Mouse (Mus musculus): ENCODE data around the gene Olfr1369-ps1. TPM values are rescaled to one million over a fixed set of nuclear protein-coding genes. Genes with fewer than 3 reads are reported as not detected.

The Olfr1369-ps1 gene
- total and polyA plus RNA-seq, 3 experiments: 0.23 TPM; not detected in 2

DNA sequence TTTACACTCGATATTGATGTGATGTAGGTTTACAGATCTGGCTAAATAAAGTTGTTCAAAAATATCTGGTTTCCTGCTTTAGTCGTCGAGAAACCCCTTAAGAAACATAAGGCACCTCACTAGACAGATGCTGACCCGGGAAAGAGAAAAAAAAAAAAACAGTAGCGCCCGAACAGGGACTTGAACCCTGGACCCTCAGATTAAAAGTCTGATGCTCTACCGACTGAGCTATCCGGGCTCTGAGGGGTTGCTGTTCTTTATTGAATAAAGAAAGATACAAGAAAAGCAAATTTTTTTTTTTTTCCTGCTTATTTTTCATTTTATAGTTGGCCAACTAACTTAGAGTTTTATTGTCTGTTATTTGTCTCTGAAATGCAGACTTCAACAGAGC, 56.6 kb downstream of the Olfr1369-ps1 start:
- Histone ChIP-seq H3K9me3 (replicated peaks) (no peaks in the 10 kb centered on the region), H3K4me3 (ENCODE audit: low read depth, low read length) (peak overlapping the region; percentile 70), H3K27me3 (ENCODE audit: insufficient read depth, low read length) (peaks cover 4% of the 10 kb centered on the region), H3K36me3 (replicated peaks) (no peaks in the 10 kb centered on the region), H3K4me1 (ENCODE audit: insufficient read depth, low read depth, low read length) (peaks cover 45% of the 10 kb centered on the region)
- ATAC-seq (ENCODE audit: extremely low read depth, insufficient number of reproducible peaks, low FRiP score, poor library complexity, severe bottlenecking) (no peak), DNase-seq (ENCODE audit: low spot score) (no peak)
- TF ChIP-seq GATA1 (IDR thresholded peaks at IDR 0.05; ENCODE audit: borderline replicate concordance, low read length) (no peak), GATA2 (IDR thresholded peaks at IDR 0.05; ENCODE audit: borderline replicate concordance, low read depth, low read length) (no peak), TAL1 (conservative IDR thresholded peaks at IDR 0.05; ENCODE audit: low read depth, low read length) (no peak), POLR2AphosphoS5 (IDR thresholded peaks at IDR 0.05; ENCODE audit: insufficient replicate concordance, low read depth, low read length) (no peak), CTCF (IDR thresholded peaks at IDR 0.05; ENCODE audit: low read depth, low read length) (no peak)

DNA sequence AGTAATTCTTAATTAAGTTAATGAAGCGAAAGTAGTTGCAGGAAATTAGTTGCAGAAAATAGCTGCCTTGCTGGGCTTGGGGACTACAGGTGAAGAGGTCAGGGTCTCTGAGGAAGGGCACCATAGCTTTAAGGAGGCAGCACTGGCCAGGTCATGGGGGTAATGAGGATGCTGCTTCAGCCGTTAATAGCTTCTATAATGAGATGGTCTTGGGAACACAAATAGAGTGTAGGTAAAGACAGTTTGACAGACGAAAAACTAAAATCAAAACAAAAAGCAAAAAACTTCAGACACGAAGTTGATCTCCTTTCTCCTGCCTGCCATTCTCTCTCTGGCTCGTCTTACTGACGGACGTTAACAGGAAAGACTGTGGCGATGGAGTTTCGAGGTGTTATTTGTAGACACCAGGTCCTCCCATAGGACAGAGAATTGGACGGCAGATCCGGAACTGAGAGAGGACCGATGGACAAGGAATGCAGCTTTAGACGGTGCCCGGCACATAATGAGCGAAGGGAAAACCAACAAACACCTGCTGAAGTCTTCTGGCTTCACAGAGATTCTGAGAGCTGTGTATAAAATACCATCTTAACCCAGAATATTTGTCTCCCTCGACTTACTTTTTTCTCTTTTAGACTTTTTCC, 57.2 kb downstream of the Olfr1369-ps1 start:
- H3K9me3 ChIP-seq (replicated peaks): no peaks in the 10 kb centered on the region
- H3K4me1 ChIP-seq (ENCODE audit: insufficient read depth, low read depth, low read length): peaks cover 51% of the 10 kb centered on the region
- no peaks in the 10 kb centered on the region for H3K36me3 ChIP-seq (replicated peaks)
- no peak for TF ChIP-seq POLR2AphosphoS5 (IDR thresholded peaks at IDR 0.05; ENCODE audit: insufficient replicate concordance, low read depth, low read length)
- TF ChIP-seq GATA2 (IDR thresholded peaks at IDR 0.05; ENCODE audit: borderline replicate concordance, low read depth, low read length): no peak
- TF ChIP-seq TAL1 (conservative IDR thresholded peaks at IDR 0.05; ENCODE audit: low read depth, low read length): no peak
- no peak for TF ChIP-seq CTCF (IDR thresholded peaks at IDR 0.05; ENCODE audit: low read depth, low read length)
- TF ChIP-seq GATA1 (IDR thresholded peaks at IDR 0.05; ENCODE audit: borderline replicate concordance, low read length): no peak
- peak; percentile 8 for DNase-seq (ENCODE audit: low spot score)
- H3K27me3 ChIP-seq (ENCODE audit: insufficient read depth, low read length): peaks cover 4% of the 10 kb centered on the region
- H3K4me3 ChIP-seq (ENCODE audit: low read depth, low read length): peak overlapping the region; percentile 70
- ATAC-seq (ENCODE audit: extremely low read depth, insufficient number of reproducible peaks, low FRiP score, poor library complexity, severe bottlenecking): no peak

Other genes starting within 250 kb of the Olfr1369-ps1 start
- not detected in 2 replicates for gene Olfr1370, start 36.5 kb upstream of the Olfr1369-ps1 start, total RNA-seq (2014; fragmentation: Nextera tagmentation)
- gene Olfr1370, start 36.5 kb upstream of the Olfr1369-ps1 start, total RNA-seq (2017): under 0.01 and 0.55 TPM in 2 replicates
- not detected in 2 replicates for gene Olfr1370, start 36.5 kb upstream of the Olfr1369-ps1 start, polyA plus RNA-seq (2012)
- gene Olfr263, start 18.2 kb downstream of the Olfr1369-ps1 start, total RNA-seq (2014; fragmentation: Nextera tagmentation): not detected in 2 replicates
- gene Olfr263, start 18.2 kb downstream of the Olfr1369-ps1 start, total RNA-seq (2017): 0.11 TPM in 1 of 2 replicates, not detected in the other
- not detected in 2 replicates for gene Olfr263, start 18.2 kb downstream of the Olfr1369-ps1 start, polyA plus RNA-seq (2012)
- gene Olfr1368, start 34.4 kb downstream of the Olfr1369-ps1 start, total RNA-seq (2014; fragmentation: Nextera tagmentation): not detected in 2 replicates
- gene Olfr1368, start 34.4 kb downstream of the Olfr1369-ps1 start, total RNA-seq (2017): 0.11 TPM in 1 of 2 replicates, not detected in the other
- gene Olfr1368, start 34.4 kb downstream of the Olfr1369-ps1 start, polyA plus RNA-seq (2012): not detected in 2 replicates
- gene Trim27, start 68.0 kb downstream of the Olfr1369-ps1 start, total RNA-seq (2014; fragmentation: Nextera tagmentation): 91.5 and 93.2 TPM in 2 replicates
- 173 and 196 TPM in 2 replicates for gene Trim27, start 68.0 kb downstream of the Olfr1369-ps1 start, total RNA-seq (2017)
- 139 and 188 TPM in 2 replicates for gene Trim27, start 68.0 kb downstream of the Olfr1369-ps1 start, polyA plus RNA-seq (2012)
- not detected in 2 replicates for gene Gpx5, start 181.2 kb downstream of the Olfr1369-ps1 start, total RNA-seq (2014; fragmentation: Nextera tagmentation)
- gene Gpx5, start 181.2 kb downstream of the Olfr1369-ps1 start, total RNA-seq (2017): 0.11 TPM in 1 of 2 replicates, not detected in the other
- not detected in 2 replicates for gene Gpx5, start 181.2 kb downstream of the Olfr1369-ps1 start, polyA plus RNA-seq (2012)
- not detected in 2 replicates for gene Gpx6, start 200.6 kb downstream of the Olfr1369-ps1 start, total RNA-seq (2014; fragmentation: Nextera tagmentation)
- gene Gpx6, start 200.6 kb downstream of the Olfr1369-ps1 start, total RNA-seq (2017): 0.11 and 0.29 TPM in 2 replicates
- not detected in 2 replicates for gene Gpx6, start 200.6 kb downstream of the Olfr1369-ps1 start, polyA plus RNA-seq (2012)
- not detected in 2 replicates for gene Olfr1367, start 235.4 kb downstream of the Olfr1369-ps1 start, total RNA-seq (2014; fragmentation: Nextera tagmentation)
- gene Olfr1367, start 235.4 kb downstream of the Olfr1369-ps1 start, total RNA-seq (2017): 0.44 TPM in 1 of 2 replicates, not detected in the other
- not detected in 2 replicates for gene Olfr1367, start 235.4 kb downstream of the Olfr1369-ps1 start, polyA plus RNA-seq (2012)